Mouse (Mus musculus) T-helper 2 cell (primary cell): Measurements from ENCODE around the gene Slc35g1.
"Not testable (repeated sequence)": the region's sequence is repeated elsewhere in the genome, so short reads cannot be mapped to it uniquely, and the experiment has no call there.

Experiments used
- in situ Hi-C: fragments of 300-600 bp; cut with MboI, MseI; formaldehyde crosslinking; loops from one replicate; pipeline ENCODE4 v1.15.1; 2025; ENCODE audit warnings: high pct_unique_total_duplicates

Gene Slc35g1

DNA sequence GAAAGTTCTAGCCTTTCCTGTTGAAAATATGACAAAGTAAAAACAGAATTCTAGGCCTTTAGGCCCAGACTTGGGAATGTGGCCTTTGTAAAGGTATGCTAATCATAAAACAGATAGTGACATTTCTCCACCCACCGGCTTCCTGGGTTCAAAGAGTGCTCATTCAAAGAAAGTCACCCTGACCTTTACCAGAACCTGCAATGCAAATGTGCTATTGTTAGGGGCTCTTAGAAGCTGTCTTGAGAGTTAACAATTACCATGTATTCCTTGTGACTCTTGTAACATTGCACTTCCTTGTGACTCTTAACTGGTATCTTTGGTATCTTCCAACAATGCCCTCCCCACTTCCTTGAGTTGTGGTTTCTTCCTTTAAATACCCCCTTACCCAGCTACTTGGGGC, 8.8 kb upstream of the Slc35g1 start:
- in situ Hi-C loops: not testable (repeated sequence)

GRCm38 (mm10) chr19:38387835-38388234, 7.9 kb upstream of the Slc35g1 start:
- in situ Hi-C loops: no loop called here

DNA sequence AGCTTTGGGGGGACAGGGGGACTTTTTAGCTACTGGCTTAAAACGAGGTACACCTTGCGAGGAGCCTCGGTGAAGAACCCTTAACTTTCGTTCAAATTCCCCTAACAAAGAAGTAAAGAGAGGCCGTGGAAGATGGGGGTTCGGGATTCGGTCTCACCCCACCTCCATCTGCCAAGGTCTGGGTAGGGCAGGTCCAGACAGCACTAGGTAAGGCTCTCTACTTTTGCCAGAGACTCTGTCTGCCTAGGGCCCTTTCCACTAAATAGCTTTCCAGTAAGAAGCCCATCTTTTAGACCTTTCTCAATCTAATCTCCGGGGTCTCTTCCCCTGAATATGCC, 822 bp downstream of the Slc35g1 start:
- in situ Hi-C loops: loop anchor here (10.0 kb wide), 1 partner anchor 992 kb away; no protein-coding TSS in a partner anchor

- in situ Hi-C loops: loop anchor here (10.0 kb wide), 1 partner anchor 992 kb away; no protein-coding TSS in a partner anchor
Observed at GRCm38 (mm10) chr19:38397004-38397403, 1.2 kb downstream of the Slc35g1 start.

DNA sequence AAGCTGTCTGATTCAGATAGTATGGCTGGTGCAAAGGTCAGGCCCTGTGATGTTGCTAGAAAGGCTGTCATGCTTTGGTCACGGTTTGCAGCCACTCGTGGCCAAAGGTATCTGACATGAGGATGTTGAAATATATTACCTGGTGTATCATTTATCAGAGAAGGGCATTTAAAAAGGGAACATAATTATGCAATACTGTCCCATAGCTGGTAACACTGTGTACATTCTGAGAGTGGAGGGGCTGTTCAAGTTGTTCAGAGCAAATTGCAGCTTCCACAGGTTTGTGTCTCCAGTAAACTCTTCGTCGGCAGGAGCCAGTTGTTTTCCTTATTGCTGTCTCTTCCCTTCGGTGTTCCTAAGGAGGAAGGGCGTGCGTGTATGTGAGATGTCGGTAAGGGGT, 3.2 kb downstream of the Slc35g1 start:
- in situ Hi-C loops: loop anchor here (10.0 kb wide), 1 partner anchor 994 kb away; no protein-coding TSS in a partner anchor

DNA sequence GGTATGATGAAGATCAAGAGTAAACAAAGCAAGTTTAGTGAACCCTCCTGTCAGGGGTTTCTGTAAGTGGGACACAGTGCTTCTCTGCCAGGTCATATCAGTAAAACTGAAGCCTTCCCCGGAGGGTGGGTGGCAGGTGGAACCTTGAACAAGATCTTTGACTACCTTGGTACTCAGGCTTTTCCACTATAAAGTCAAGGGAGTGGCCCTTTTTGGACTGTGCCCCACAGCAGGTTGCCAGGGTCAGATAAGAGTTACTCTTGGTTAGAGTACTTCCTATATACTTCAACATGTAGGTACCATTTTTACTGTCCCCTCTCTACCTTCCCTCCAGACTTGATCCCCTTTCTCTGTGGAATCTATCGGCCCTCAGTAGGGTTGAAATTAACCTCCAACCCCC, 5.1 kb downstream of the Slc35g1 start:
- in situ Hi-C loops: no loop called here

DNA sequence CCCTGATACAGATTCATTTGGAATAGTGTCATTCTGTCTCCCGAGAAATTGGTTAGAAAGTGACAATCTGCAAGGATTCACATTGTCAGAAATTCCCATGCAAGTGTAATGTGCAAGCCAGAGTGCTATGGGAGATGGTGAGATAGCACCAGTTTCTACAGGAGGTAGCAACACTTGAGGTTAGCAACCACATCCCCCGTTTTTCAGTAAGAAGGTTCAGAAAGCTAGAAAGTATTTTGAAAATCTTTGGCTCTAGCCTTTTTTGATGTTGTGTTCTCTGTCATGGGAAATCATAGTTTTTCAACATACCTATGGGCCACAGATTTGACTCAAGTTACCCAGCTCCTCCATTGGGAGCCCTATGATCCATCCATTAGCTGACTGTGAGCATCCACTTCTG, 5.6 kb downstream of the Slc35g1 start:
- in situ Hi-C loops: no loop called here

DNA sequence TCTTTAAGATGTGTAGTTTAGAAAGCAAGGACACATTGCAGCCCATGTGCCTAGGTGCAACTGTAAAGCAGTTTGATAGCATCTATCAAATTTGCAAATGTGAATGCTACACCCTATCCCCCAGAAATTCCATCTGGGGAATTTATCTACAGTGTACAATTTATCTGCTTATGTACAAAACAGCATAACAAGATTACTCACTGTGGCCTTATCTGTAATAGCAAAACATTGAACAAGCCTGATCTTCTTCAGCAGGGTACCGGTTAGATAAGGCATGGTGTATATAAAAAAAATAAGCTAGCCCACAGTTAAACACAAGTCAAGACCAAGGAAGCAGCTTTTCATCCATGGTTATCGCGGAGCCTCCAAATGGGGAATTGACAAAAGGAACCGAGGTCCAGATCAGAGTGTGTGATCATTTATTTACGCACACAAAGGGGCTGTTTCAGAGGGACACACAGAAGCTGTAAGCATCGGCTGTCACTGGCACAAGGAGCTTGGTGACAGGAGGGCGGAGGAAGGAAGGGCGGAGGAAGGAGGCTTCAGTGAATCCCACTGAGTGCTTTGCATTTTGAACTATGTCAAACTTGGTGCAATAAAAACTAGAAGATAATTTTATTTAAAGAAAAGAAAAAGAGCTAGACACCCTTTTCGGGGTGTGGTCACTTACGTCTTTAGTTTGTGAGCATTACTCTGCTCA, 14.7 kb downstream of the Slc35g1 start:
- in situ Hi-C loops: no loop called here

- in situ Hi-C loops: no loop called here
Observed at GRCm38 (mm10) chr19:38413861-38414260, 18.1 kb downstream of the Slc35g1 start.

DNA sequence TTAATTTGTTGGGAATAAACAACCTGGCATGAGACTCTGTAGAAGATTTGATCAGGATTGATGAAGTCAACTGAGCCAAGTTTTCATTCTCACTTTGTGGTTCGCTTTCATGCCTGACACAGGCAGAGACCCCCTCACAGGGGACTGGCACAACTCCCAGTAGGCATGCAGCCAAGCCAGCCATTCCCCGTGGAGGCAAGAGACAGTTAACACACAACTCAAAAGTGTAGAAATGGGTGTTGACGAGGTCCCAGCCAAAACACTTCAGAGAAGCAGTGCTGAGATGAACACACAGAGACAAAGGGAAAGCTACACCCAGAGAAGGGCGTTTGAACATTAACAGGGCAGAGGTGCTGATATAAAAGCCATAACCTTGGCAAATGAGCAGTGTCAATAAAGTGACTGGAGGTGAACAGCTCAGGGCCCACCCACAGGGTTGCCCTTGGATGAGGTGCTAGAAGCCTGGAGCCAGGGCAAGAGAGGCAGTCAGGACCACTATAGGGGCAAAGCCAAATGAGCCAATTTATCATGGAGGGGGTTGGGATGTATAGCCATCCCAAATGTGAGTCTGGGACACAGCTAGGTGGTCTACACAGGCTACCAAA, 23.1 kb downstream of the Slc35g1 start:
- in situ Hi-C loops: no loop called here

DNA sequence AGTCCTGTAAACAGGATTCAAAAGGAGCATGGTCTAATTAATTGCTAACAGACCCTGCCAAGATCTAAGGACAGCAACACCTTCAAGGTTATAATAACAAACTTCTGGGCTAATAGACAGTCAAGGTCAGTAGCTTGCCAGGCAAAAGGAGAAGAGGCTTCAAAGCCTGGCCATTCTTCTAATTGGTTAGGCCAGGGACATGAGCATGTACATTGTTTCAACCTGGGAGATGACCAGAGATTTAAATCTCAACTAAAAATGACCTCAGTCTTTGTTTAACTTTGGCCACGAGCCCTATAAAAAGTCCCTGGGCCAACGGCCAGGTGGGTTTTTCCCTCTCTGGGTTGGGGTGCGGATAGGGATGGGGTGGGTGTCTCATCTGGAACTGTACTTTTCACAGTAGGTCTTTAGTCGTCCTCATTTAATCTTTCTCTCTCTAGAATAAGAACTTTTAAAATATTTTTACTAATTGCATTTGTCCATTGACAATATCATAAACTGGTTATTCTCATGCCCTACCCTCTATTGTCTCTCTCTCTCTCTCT, 25.0 kb downstream of the Slc35g1 start:
- in situ Hi-C loops: no loop called here

GRCm38 (mm10) chr19:38421436-38421835, 25.7 kb downstream of the Slc35g1 start:
- in situ Hi-C loops: no loop called here

GRCm38 (mm10) chr19:38422926-38423325, 27.1 kb downstream of the Slc35g1 start:
- in situ Hi-C loops: no loop called here

GRCm38 (mm10) chr19:38423884-38424283, 28.1 kb downstream of the Slc35g1 start:
- in situ Hi-C loops: no loop called here

- in situ Hi-C loops: no loop called here
Observed at GRCm38 (mm10) chr19:38424581-38424980, 28.8 kb downstream of the Slc35g1 start.

DNA sequence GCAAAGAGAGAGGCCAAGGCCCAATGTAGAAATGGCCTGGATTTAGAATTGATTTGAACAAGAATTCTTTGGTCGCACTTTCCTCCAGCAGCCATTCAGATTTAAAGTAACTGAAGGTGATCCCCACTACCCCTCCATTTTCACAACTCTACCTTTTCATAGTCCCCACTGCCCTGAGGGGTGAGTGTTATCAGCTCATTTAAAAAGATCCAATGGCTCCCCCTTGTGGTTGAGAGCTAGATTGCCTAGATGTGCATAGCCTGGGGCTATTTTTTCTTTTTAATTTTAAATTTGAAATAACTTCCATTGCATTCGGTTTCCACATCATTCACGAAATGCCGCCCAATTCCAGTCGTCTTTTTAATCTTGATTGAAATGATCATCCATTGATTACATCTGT, 33.5 kb downstream of the Slc35g1 start:
- in situ Hi-C loops: no loop called here

DNA sequence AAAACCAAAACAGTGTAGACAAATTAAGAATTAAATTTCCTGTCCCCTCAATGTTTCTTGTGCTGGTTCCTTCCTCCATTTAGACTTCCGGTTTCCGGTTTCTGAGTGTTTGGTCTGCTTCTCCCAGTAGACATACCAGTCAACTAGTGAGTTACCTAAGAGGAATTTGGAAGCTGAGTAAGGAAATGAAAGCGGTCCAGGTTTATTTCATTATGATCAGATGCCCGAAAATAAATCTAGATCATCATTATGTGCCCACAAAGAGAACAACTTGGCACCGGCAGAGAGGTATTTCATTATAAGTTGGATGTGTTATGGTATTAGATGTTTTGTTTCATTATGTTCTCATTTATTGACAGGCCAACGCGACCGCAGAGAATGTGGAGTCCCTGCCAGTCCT, 34.7 kb downstream of the Slc35g1 start:
- in situ Hi-C loops: no loop called here

DNA sequence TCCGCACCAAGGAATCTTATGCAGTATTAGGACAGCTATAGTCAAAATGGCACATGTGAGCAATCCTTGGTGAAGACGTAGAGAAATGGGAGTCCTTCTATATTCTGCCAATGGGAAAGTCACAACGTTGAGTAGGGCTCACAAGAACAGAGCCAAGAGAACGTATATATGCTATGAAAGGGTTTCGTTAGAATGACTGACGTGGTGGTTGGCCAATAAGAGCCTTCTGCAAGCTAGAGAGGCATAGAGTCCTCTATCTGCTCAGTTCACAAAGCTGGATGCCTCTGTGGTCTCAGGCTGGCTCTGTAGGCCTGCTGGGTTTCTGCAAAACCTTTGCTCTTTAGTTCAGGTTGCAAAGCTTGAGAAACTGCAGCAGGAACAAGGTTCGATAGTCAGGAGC, 35.5 kb downstream of the Slc35g1 start:
- in situ Hi-C loops: no loop called here

DNA sequence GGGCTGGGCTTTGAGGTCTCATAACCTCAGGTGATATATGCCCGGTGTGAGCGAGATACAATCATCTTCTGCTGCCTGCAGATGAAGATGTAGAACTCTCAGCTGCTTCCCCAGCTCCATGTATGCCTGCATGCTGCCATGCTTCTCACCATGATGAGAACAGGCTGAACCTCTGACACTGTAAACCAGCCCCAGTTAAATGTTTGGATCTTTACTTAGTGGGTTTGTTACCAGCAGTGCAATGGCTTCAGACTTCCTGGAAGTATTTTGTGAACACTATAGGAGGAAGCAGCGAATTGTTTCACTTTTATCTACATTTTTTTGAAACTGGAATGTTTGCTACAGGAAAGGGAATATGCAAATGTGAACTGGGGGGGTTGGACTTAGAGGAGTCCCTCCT, 36.2 kb downstream of the Slc35g1 start:
- in situ Hi-C loops: no loop called here

DNA sequence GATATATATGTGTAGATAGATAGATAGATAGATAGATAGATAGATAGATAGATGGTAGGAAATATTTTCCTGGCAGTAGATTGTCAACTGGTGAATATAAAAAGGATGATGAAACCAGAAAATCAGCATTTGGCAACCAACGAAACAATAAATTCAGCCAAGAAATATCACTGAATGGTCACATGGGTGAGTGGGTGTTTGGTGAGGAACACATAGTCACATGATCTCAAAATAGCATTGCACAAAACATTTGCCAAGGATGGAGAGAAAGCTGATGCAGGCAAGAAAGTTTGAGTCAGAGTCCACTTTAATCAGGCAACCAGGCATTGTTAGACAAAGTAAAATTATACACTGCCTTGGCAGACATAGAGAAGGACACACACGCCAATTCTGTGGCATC, 37.6 kb downstream of the Slc35g1 start:
- in situ Hi-C loops: no loop called here

DNA sequence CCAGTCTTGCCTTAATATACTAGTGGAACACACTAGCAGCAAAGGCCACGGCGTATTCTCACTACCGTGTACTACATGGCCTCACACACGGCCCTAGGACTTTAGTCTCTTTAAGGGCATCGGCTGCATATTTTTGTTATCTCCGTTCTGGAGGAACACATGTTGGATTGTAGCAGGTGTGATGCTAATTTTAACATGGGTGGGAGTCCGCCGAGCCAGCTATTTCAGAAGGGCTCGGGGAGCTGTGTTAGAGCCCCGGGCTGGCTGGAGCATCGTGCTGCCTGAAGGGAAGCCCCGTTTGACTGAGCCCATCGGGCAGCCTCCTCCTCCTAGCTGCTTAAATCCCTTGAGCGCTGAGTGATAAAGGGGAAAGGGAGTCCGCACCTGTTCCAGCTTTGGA, 39.4 kb downstream of the Slc35g1 start:
- in situ Hi-C loops: no loop called here

- in situ Hi-C loops: no loop called here
Observed at GRCm38 (mm10) chr19:38441860-38442259, 46.1 kb downstream of the Slc35g1 start.

GRCm38 (mm10) chr19:38445758-38446157, 50.0 kb downstream of the Slc35g1 start:
- in situ Hi-C loops: no loop called here
